Mouse (Mus musculus): ENCODE data around the gene Ncapd2.
"Not testable (repeated sequence)": the region's sequence is repeated elsewhere in the genome, so short reads cannot be mapped to it uniquely, and the experiment has no call there.

DNA sequence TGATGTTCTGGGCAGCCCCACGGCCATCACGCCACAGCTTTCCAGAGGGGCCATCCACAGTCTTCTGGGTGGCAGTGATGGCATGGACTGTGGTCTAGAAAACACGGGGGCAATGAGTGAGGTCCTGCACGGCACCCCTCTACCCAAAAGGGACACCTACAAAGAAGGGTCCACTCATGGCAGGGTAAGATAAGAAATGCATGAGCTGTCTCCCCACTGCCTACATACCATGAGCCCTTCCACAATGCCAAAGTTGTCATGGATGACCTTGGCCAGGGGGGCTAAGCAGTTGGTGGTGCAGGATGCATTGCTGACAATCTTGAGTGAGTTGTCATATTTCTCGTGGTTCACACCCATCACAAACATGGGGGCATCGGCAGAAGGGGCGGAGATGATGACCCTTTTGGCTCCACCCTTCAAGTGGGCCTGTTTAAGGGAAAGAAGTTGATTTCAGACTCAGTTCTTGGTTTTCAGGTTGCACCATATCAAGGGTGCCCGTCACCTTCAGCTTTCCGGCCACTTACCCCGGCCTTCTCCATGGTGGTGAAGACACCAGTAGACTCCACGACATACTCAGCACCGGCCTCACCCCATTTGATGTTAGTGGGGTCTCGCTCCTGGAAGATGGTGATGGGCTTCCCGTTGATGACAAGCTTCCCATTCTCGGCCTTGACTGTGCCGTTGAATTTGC lies 28.7 kb downstream of the Ncapd2 start:
- not testable (repeated sequence) for TF ChIP-seq CTCF, EP300 (IDR thresholded peaks at IDR 0.05; ENCODE audit: low read depth)

Measured in liver, embryonic 14.5 days (tissue).